Mouse (Mus musculus): ENCODE results near the gene Sgo1. TPM values are rescaled to one million over a fixed set of nuclear protein-coding genes. Genes with fewer than 3 reads are reported as not detected.
"Not testable (repeated sequence)": the region's sequence is repeated elsewhere in the genome, so short reads cannot be mapped to it uniquely, and the experiment has no call there.

The Sgo1 gene
- polyA plus RNA-seq, 1 experiment from 2014 or later: 32.1 TPM

GRCm38 (mm10) chr17:53664703-53665382 is 24.3 kb downstream of the Sgo1 start:
- peaks cover 91% of the 10 kb centered on the region for H3K36me3 ChIP-seq (replicated peaks)
- WGBS (ENCODE audit: insufficient replicate concordance): 59% methylated on average over 2 of the region's 2 CpGs
- ATAC-seq (ENCODE audit: insufficient read depth): no peak

GRCm38 (mm10) chr17:53664267-53664666 is 24.9 kb downstream of the Sgo1 start:
- no peaks in the 10 kb centered on the region for H3K9me3 ChIP-seq (replicated peaks)
- no peak overlapping the region for H3K27ac ChIP-seq (replicated peaks)
- H3K4me2 ChIP-seq: no peak overlapping the region
- H3K27me3 ChIP-seq: no peaks in the 10 kb centered on the region
- no peak overlapping the region for H3K4me3 ChIP-seq (replicated peaks)
- peaks cover 91% of the 10 kb centered on the region for H3K36me3 ChIP-seq (replicated peaks)
- no peak overlapping the region for H3K9ac ChIP-seq
- 62% methylated on average over 3 of the region's 3 CpGs for WGBS (ENCODE audit: insufficient replicate concordance)
- no peaks in the 10 kb centered on the region for H3K4me1 ChIP-seq (replicated peaks)
- no peak for ATAC-seq (ENCODE audit: insufficient read depth)

More at GRCm38 (mm10) chr17:53664703-53665382, 24.3 kb downstream of the Sgo1 start:
- no peak overlapping the region for H3K9ac ChIP-seq
- H3K9me3 ChIP-seq (replicated peaks): no peaks in the 10 kb centered on the region
- no peaks in the 10 kb centered on the region for H3K4me1 ChIP-seq (replicated peaks)
- H3K4me3 ChIP-seq (replicated peaks): no peak overlapping the region
- H3K4me2 ChIP-seq: no peak overlapping the region
- no peak overlapping the region for H3K27ac ChIP-seq (replicated peaks)
- no peaks in the 10 kb centered on the region for H3K27me3 ChIP-seq

GRCm38 (mm10) chr17:53661056-53661840 is 27.9 kb downstream of the Sgo1 start:
- WGBS (ENCODE audit: insufficient replicate concordance): 79% methylated on average over 6 of the region's 6 CpGs
- H3K9me3 ChIP-seq (replicated peaks): no peaks in the 10 kb centered on the region
- peaks cover 82% of the 10 kb centered on the region for H3K36me3 ChIP-seq (replicated peaks)
- H3K9ac ChIP-seq: no peak overlapping the region
- H3K4me3 ChIP-seq (replicated peaks): no peak overlapping the region
- H3K27ac ChIP-seq (replicated peaks): no peak overlapping the region
- H3K4me2 ChIP-seq: no peak overlapping the region
- H3K27me3 ChIP-seq: no peaks in the 10 kb centered on the region
- ATAC-seq (ENCODE audit: insufficient read depth): no peak
- H3K4me1 ChIP-seq (replicated peaks): no peaks in the 10 kb centered on the region

- WGBS (ENCODE audit: insufficient replicate concordance): 76% methylated on average over 4 of the region's 4 CpGs
- Histone ChIP-seq H3K4me3 (replicated peaks) (no peak overlapping the region), H3K4me2 (no peak overlapping the region), H3K4me1 (replicated peaks) (no peaks in the 10 kb centered on the region), H3K27me3 (no peaks in the 10 kb centered on the region), H3K9ac (no peak overlapping the region), H3K36me3 (replicated peaks) (peaks cover 83% of the 10 kb centered on the region), H3K27ac (replicated peaks) (no peak overlapping the region), H3K9me3 (replicated peaks) (no peaks in the 10 kb centered on the region)
- ATAC-seq (ENCODE audit: insufficient read depth): no peak
Measured at GRCm38 (mm10) chr17:53659738-53660137, 29.4 kb downstream of the Sgo1 start.

GRCm38 (mm10) chr17:53659230-53659629 is 29.9 kb downstream of the Sgo1 start:
- 80% methylated on average over 8 of the region's 8 CpGs for WGBS (ENCODE audit: insufficient replicate concordance)
- H3K9me3 ChIP-seq (replicated peaks): no peaks in the 10 kb centered on the region
- H3K36me3 ChIP-seq (replicated peaks): peaks cover 84% of the 10 kb centered on the region
- no peak overlapping the region for H3K9ac ChIP-seq
- H3K27ac ChIP-seq (replicated peaks): no peak overlapping the region
- no peak overlapping the region for H3K4me3 ChIP-seq (replicated peaks)
- no peaks in the 10 kb centered on the region for H3K27me3 ChIP-seq
- H3K4me1 ChIP-seq (replicated peaks): no peaks in the 10 kb centered on the region
- ATAC-seq (ENCODE audit: insufficient read depth): no peak
- no peak overlapping the region for H3K4me2 ChIP-seq

- Histone ChIP-seq H3K27ac (replicated peaks) (no peak overlapping the region), H3K9ac (no peak overlapping the region), H3K9me3 (replicated peaks) (no peaks in the 10 kb centered on the region), H3K4me1 (replicated peaks) (no peaks in the 10 kb centered on the region), H3K4me2 (no peak overlapping the region), H3K36me3 (replicated peaks) (peaks cover 85% of the 10 kb centered on the region), H3K4me3 (replicated peaks) (no peak overlapping the region), H3K27me3 (no peaks in the 10 kb centered on the region)
- no peak for ATAC-seq (ENCODE audit: insufficient read depth)
- 76% methylated on average over 2 of the region's 2 CpGs for WGBS (ENCODE audit: insufficient replicate concordance)
Measured at GRCm38 (mm10) chr17:53658668-53659067, 30.5 kb downstream of the Sgo1 start.

GRCm38 (mm10) chr17:53657391-53657790 is 31.7 kb downstream of the Sgo1 start:
- not testable (repeated sequence) for H3K9me3 ChIP-seq (replicated peaks); H3K27me3 ChIP-seq; H3K27ac ChIP-seq (replicated peaks); H3K4me2 ChIP-seq; H3K9ac ChIP-seq; ATAC-seq (ENCODE audit: insufficient read depth); H3K4me1 ChIP-seq (replicated peaks); H3K4me3 ChIP-seq (replicated peaks)
- peaks cover 84% of the 10 kb centered on the region for H3K36me3 ChIP-seq (replicated peaks)
- WGBS (ENCODE audit: insufficient replicate concordance): 65% methylated on average over 2 of the region's 2 CpGs

- Histone ChIP-seq H3K27ac (replicated peaks) (no peak overlapping the region), H3K9ac (no peak overlapping the region), H3K4me2 (no peak overlapping the region), H3K4me3 (replicated peaks) (no peak overlapping the region), H3K36me3 (replicated peaks) (peaks cover 78% of the 10 kb centered on the region), H3K4me1 (replicated peaks) (no peaks in the 10 kb centered on the region), H3K27me3 (no peaks in the 10 kb centered on the region), H3K9me3 (replicated peaks) (no peaks in the 10 kb centered on the region)
- WGBS (ENCODE audit: insufficient replicate concordance): 57% methylated on average over 6 of the region's 6 CpGs
- ATAC-seq (ENCODE audit: insufficient read depth): no peak
Measured at GRCm38 (mm10) chr17:53656369-53656860, 32.7 kb downstream of the Sgo1 start.

GRCm38 (mm10) chr17:53655959-53656358 is 33.2 kb downstream of the Sgo1 start:
- H3K4me2 ChIP-seq: no peak overlapping the region
- no peaks in the 10 kb centered on the region for H3K9me3 ChIP-seq (replicated peaks)
- WGBS (ENCODE audit: insufficient replicate concordance): 69% methylated on average over 2 of the region's 2 CpGs
- no peak overlapping the region for H3K4me3 ChIP-seq (replicated peaks)
- H3K9ac ChIP-seq: no peak overlapping the region
- H3K27me3 ChIP-seq: no peaks in the 10 kb centered on the region
- H3K4me1 ChIP-seq (replicated peaks): no peaks in the 10 kb centered on the region
- peaks cover 75% of the 10 kb centered on the region for H3K36me3 ChIP-seq (replicated peaks)
- no peak overlapping the region for H3K27ac ChIP-seq (replicated peaks)
- ATAC-seq (ENCODE audit: insufficient read depth): no peak

- ATAC-seq (ENCODE audit: insufficient read depth): no peak
- no peaks in the 10 kb centered on the region for H3K27me3 ChIP-seq
- 76% methylated on average over 6 of the region's 6 CpGs for WGBS (ENCODE audit: insufficient replicate concordance)
- H3K9me3 ChIP-seq (replicated peaks): no peaks in the 10 kb centered on the region
- H3K4me2 ChIP-seq: no peak overlapping the region
- no peak overlapping the region for H3K4me3 ChIP-seq (replicated peaks)
- no peak overlapping the region for H3K9ac ChIP-seq
- peaks cover 66% of the 10 kb centered on the region for H3K36me3 ChIP-seq (replicated peaks)
- no peaks in the 10 kb centered on the region for H3K4me1 ChIP-seq (replicated peaks)
- H3K27ac ChIP-seq (replicated peaks): no peak overlapping the region
Measured at GRCm38 (mm10) chr17:53655081-53655480, 34.1 kb downstream of the Sgo1 start.

- no peak overlapping the region for H3K4me3 ChIP-seq (replicated peaks)
- no peak overlapping the region for H3K27ac ChIP-seq (replicated peaks)
- no peak overlapping the region for H3K4me2 ChIP-seq
- 79% methylated on average over 4 of the region's 4 CpGs for WGBS (ENCODE audit: insufficient replicate concordance)
- H3K9ac ChIP-seq: no peak overlapping the region
- no peaks in the 10 kb centered on the region for H3K4me1 ChIP-seq (replicated peaks)
- no peaks in the 10 kb centered on the region for H3K27me3 ChIP-seq
- ATAC-seq (ENCODE audit: insufficient read depth): no peak
- no peaks in the 10 kb centered on the region for H3K9me3 ChIP-seq (replicated peaks)
- H3K36me3 ChIP-seq (replicated peaks): peaks cover 61% of the 10 kb centered on the region
Measured at GRCm38 (mm10) chr17:53654596-53654995, 34.5 kb downstream of the Sgo1 start.

Data from liver, embryonic 15.5 days (tissue).